Comparison of ENCODE assay signal across 8 mouse cellular contexts in genomic region chr17:83138493-83139417, GRCm38 (mm10).
DNase-seq lines count a peak whose midpoint lies in the region; ATAC-seq and TF ChIP-seq lines count a peak whose summit lies in the region.

No protein-coding gene starts in this region.

- peak; percentile 73 for ATAC-seq in lung, embryonic 14.5 days (ENCODE audit: insufficient read depth)
- 0 out of 2 replicates have a peak, but pooled peaks have one; percentile 27 for ATAC-seq in midbrain, postnatal 0 days (ENCODE audit: low FRiP score)
- no peak for ATAC-seq in frontal cortex, adult (ENCODE audit: low TSS enrichment)

- no peak for TF ChIP-seq POLR2A in thymus, adult 2 months (IDR thresholded peaks at IDR 0.05; ENCODE audit: control insufficient read depth, extremely low read depth, insufficient read depth, low read length, poor library complexity)

- WGBS in lung, embryonic 14.5 days, result 23% methylated on average over 11 of the region's 11 CpGs
- 30% methylated on average over 11 of the region's 11 CpGs for WGBS in midbrain, postnatal 0 days
- WGBS in thymus, adult 2 months, result 75% methylated on average over 11 of the region's 11 CpGs

- no peaks in the 10 kb centered on the region for H3K36me3 ChIP-seq in lung, embryonic 14.5 days (ENCODE audit: insufficient read depth)
- H3K36me3 ChIP-seq in midbrain, postnatal 0 days (ENCODE audit: insufficient read depth, low read length), result no peaks in the 10 kb centered on the region
- H3K36me3 ChIP-seq in thymus, adult 2 months (ENCODE audit: control insufficient read depth, insufficient read depth, low read length), result no peaks in the 10 kb centered on the region

- H3K27ac ChIP-seq in lung, embryonic 14.5 days (ENCODE audit: low read depth), result peak overlapping the region; percentile 14; the same call in 1 of the 2 replicates
- no peak overlapping the region for H3K27ac ChIP-seq in midbrain, postnatal 0 days (ENCODE audit: low read depth, low read length)
- no peak overlapping the region for H3K27ac ChIP-seq in thymus, adult 2 months (ENCODE audit: control insufficient read depth, insufficient read depth, low read length)

- no peak for TF ChIP-seq CTCF in lung, embryonic 14.5 days (IDR thresholded peaks at IDR 0.05; ENCODE audit: low read depth)
- no peak for TF ChIP-seq CTCF in midbrain, postnatal 0 days (IDR thresholded peaks at IDR 0.05)
- TF ChIP-seq CTCF in thymus, adult 2 months (IDR thresholded peaks at IDR 0.05; ENCODE audit: borderline replicate concordance, control insufficient read depth, extremely low read depth, insufficient read depth, low read length, poor library complexity), result no peak

- peaks cover 13% of the 10 kb centered on the region for H3K4me1 ChIP-seq in lung, embryonic 14.5 days (ENCODE audit: insufficient read depth)
- H3K4me1 ChIP-seq in midbrain, postnatal 0 days (ENCODE audit: insufficient read depth, low read length), result 0 out of 2 replicates have a peak, but pooled peaks cover 3% of the 10 kb centered on the region
- no peaks in the 10 kb centered on the region for H3K4me1 ChIP-seq in thymus, adult 2 months (replicated peaks; ENCODE audit: control insufficient read depth, insufficient read depth, low read length)

- H3K9ac ChIP-seq in lung, embryonic 14.5 days, result no peak overlapping the region
- no peak overlapping the region for H3K9ac ChIP-seq in midbrain, postnatal 0 days (replicated peaks; ENCODE audit: low read length, poor library complexity, severe bottlenecking)

- H3K4me2 ChIP-seq in lung, embryonic 14.5 days, result no peak overlapping the region
- H3K4me2 ChIP-seq in midbrain, postnatal 0 days (ENCODE audit: low read depth, low read length, poor library complexity, severe bottlenecking), result no peak overlapping the region

- peak; percentile 67 for DNase-seq in lung, embryonic 14.5 days
- DNase-seq in lung, postnatal 4 days, result no peak
- peak; percentile 36 for DNase-seq in fibroblast of lung, adult 2 months (ENCODE audit: low read depth)
- DNase-seq in kidney, adult 8-10 months, result peak; percentile 18 to 38
- DNase-seq in midbrain, postnatal 0 days (ENCODE audit: low spot score), result peak; percentile 41
- no peak for DNase-seq in thymus, adult 2 months
- DNase-seq in adrenal gland, postnatal 10 days, result no peak

- no peak overlapping the region for H3K4me3 ChIP-seq in lung, embryonic 14.5 days (ENCODE audit: low read depth, low read length)
- H3K4me3 ChIP-seq in midbrain, postnatal 0 days (ENCODE audit: low read depth, low read length), result no peak overlapping the region
- H3K4me3 ChIP-seq in thymus, adult 2 months (ENCODE audit: control insufficient read depth, insufficient read depth, low read length), result no peak overlapping the region

- H3K9me3 ChIP-seq in lung, embryonic 14.5 days (ENCODE audit: low read depth, low read length), result no peaks in the 10 kb centered on the region
- H3K9me3 ChIP-seq in midbrain, postnatal 0 days (ENCODE audit: low read length), result no peaks in the 10 kb centered on the region

- no peaks in the 10 kb centered on the region for H3K27me3 ChIP-seq in lung, embryonic 14.5 days (ENCODE audit: insufficient read depth, low read length)
- H3K27me3 ChIP-seq in midbrain, postnatal 0 days (ENCODE audit: insufficient read depth, low read length), result no peaks in the 10 kb centered on the region
- H3K27me3 ChIP-seq in thymus, adult 2 months (ENCODE audit: control insufficient read depth, insufficient read depth, low read length), result no peaks in the 10 kb centered on the region

Comparison
In these comparisons a context has a peak if more than half of its experiments do, and no peak if none do; other contexts are left out.
1. DNase-seq: peak in lung, embryonic 14.5 days (single experiment), fibroblast of lung, adult 2 months (single experiment), kidney, adult 8-10 months (2 of 2) and midbrain, postnatal 0 days (single experiment); none in lung, postnatal 4 days (0 of 2), thymus, adult 2 months (single experiment) and adrenal gland, postnatal 10 days (single experiment).